Mouse (Mus musculus): ENCODE data around the gene Map2k7. TPM values are rescaled to one million over a fixed set of nuclear protein-coding genes. Genes with fewer than 3 reads are reported as not detected.

Map2k7 gene
- polyA plus RNA-seq, 1 experiment, result 35.0 TPM

- Histone ChIP-seq H3K27me3 (ENCODE audit: control insufficient read depth, insufficient read depth, insufficient read length) (no peaks in the 10 kb centered on the region), H3K79me2 (ENCODE audit: control insufficient read depth, insufficient read depth) (no peaks in the 10 kb centered on the region), H3K4me2 (ENCODE audit: low read depth) (no peak overlapping the region), H3K36me3 (ENCODE audit: control insufficient read depth, insufficient read depth) (no peaks in the 10 kb centered on the region), H3ac (ENCODE audit: control insufficient read depth, insufficient read length) (no peak overlapping the region), H3K4me3 (no peak overlapping the region)
- TF ChIP-seq TCF3 (IDR thresholded peaks at IDR 0.05; ENCODE audit: insufficient read length, low read depth), result no peak
- TF ChIP-seq POLR2AphosphoS2 (IDR thresholded peaks at IDR 0.05; ENCODE audit: insufficient read length, low read depth), result no peak
- no peak for TF ChIP-seq CEBPB (IDR thresholded peaks at IDR 0.05; ENCODE audit: insufficient read depth, poor library complexity, severe bottlenecking)
- TF ChIP-seq MYOG (IDR thresholded peaks at IDR 0.05; ENCODE audit: control insufficient read depth in 1 of 3, insufficient read depth in 1 of 3, insufficient read length in 2 of 3, low read depth in 2 of 3), result no peak
- no peak for TF ChIP-seq SRF (IDR thresholded peaks at IDR 0.05; ENCODE audit: control insufficient read depth, insufficient read length, low read depth)
- TF ChIP-seq POLR2A (IDR thresholded peaks at IDR 0.05; ENCODE audit: insufficient read length, low read depth), result no peak
- TF ChIP-seq USF1 (IDR thresholded peaks at IDR 0.05; ENCODE audit: low read depth), result no peak
- no peak for TF ChIP-seq E2F4 (IDR thresholded peaks at IDR 0.05; ENCODE audit: insufficient read depth)
- no peak for TF ChIP-seq MAX (IDR thresholded peaks at IDR 0.05; ENCODE audit: low read depth)
- no peak for TF ChIP-seq TCF12 (IDR thresholded peaks at IDR 0.05; ENCODE audit: insufficient read depth, poor library complexity, severe bottlenecking)
- no peak for TF ChIP-seq REST (IDR thresholded peaks at IDR 0.05; ENCODE audit: insufficient read depth, insufficient read length)
- TF ChIP-seq MYOD1 (IDR thresholded peaks at IDR 0.05; ENCODE audit: control insufficient read depth in 1 of 3, insufficient read length in 2 of 3, low read depth in 2 of 3), result no peak
These were observed 37.2 kb upstream of the Map2k7 start for GRCm38 (mm10) chr8:4201321-4201720.

- no peak for TF ChIP-seq MYOG (IDR thresholded peaks at IDR 0.05; ENCODE audit: control insufficient read depth in 1 of 3, insufficient read depth in 1 of 3, insufficient read length in 2 of 3, low read depth in 2 of 3)
- TF ChIP-seq POLR2A (IDR thresholded peaks at IDR 0.05; ENCODE audit: insufficient read length, low read depth), result no peak
- no peak for TF ChIP-seq SRF (IDR thresholded peaks at IDR 0.05; ENCODE audit: control insufficient read depth, insufficient read length, low read depth)
- no peak for TF ChIP-seq POLR2AphosphoS2 (IDR thresholded peaks at IDR 0.05; ENCODE audit: insufficient read length, low read depth)
- TF ChIP-seq USF1 (IDR thresholded peaks at IDR 0.05; ENCODE audit: low read depth), result no peak
- no peak for TF ChIP-seq CEBPB (IDR thresholded peaks at IDR 0.05; ENCODE audit: insufficient read depth, poor library complexity, severe bottlenecking)
- TF ChIP-seq MAX (IDR thresholded peaks at IDR 0.05; ENCODE audit: low read depth), result no peak
- no peak for TF ChIP-seq TCF12 (IDR thresholded peaks at IDR 0.05; ENCODE audit: insufficient read depth, poor library complexity, severe bottlenecking)
- no peak for TF ChIP-seq E2F4 (IDR thresholded peaks at IDR 0.05; ENCODE audit: insufficient read depth)
- no peak for TF ChIP-seq REST (IDR thresholded peaks at IDR 0.05; ENCODE audit: insufficient read depth, insufficient read length)
- no peak for TF ChIP-seq MYOD1 (IDR thresholded peaks at IDR 0.05; ENCODE audit: control insufficient read depth in 1 of 3, insufficient read length in 2 of 3, low read depth in 2 of 3)
- TF ChIP-seq TCF3 (IDR thresholded peaks at IDR 0.05; ENCODE audit: insufficient read length, low read depth), result no peak
- H3K36me3 ChIP-seq (ENCODE audit: control insufficient read depth, insufficient read depth), result no peaks in the 10 kb centered on the region
- no peak overlapping the region for H3K4me2 ChIP-seq (ENCODE audit: low read depth)
- H3ac ChIP-seq (ENCODE audit: control insufficient read depth, insufficient read length), result no peak overlapping the region
- H3K79me2 ChIP-seq (ENCODE audit: control insufficient read depth, insufficient read depth), result no peaks in the 10 kb centered on the region
- no peak overlapping the region for H3K4me3 ChIP-seq
- no peaks in the 10 kb centered on the region for H3K27me3 ChIP-seq (ENCODE audit: control insufficient read depth, insufficient read depth, insufficient read length)
These were observed 33.1 kb upstream of the Map2k7 start for GRCm38 (mm10) chr8:4205246-4206123.

- Histone ChIP-seq H3K79me2 (ENCODE audit: control insufficient read depth, insufficient read depth) (no peaks in the 10 kb centered on the region), H3K27me3 (ENCODE audit: control insufficient read depth, insufficient read depth, insufficient read length) (no peaks in the 10 kb centered on the region), H3K36me3 (ENCODE audit: control insufficient read depth, insufficient read depth) (no peaks in the 10 kb centered on the region), H3K4me2 (ENCODE audit: low read depth) (no peak overlapping the region), H3K4me3 (no peak overlapping the region), H3ac (ENCODE audit: control insufficient read depth, insufficient read length) (no peak overlapping the region)
- TF ChIP-seq SRF (IDR thresholded peaks at IDR 0.05; ENCODE audit: control insufficient read depth, insufficient read length, low read depth), result no peak
- no peak for TF ChIP-seq MAX (IDR thresholded peaks at IDR 0.05; ENCODE audit: low read depth)
- no peak for TF ChIP-seq E2F4 (IDR thresholded peaks at IDR 0.05; ENCODE audit: insufficient read depth)
- no peak for TF ChIP-seq MYOG (IDR thresholded peaks at IDR 0.05; ENCODE audit: control insufficient read depth in 1 of 3, insufficient read depth in 1 of 3, insufficient read length in 2 of 3, low read depth in 2 of 3)
- TF ChIP-seq REST (IDR thresholded peaks at IDR 0.05; ENCODE audit: insufficient read depth, insufficient read length), result no peak
- TF ChIP-seq USF1 (IDR thresholded peaks at IDR 0.05; ENCODE audit: low read depth), result no peak
- no peak for TF ChIP-seq TCF12 (IDR thresholded peaks at IDR 0.05; ENCODE audit: insufficient read depth, poor library complexity, severe bottlenecking)
- no peak for TF ChIP-seq POLR2AphosphoS2 (IDR thresholded peaks at IDR 0.05; ENCODE audit: insufficient read length, low read depth)
- no peak for TF ChIP-seq POLR2A (IDR thresholded peaks at IDR 0.05; ENCODE audit: insufficient read length, low read depth)
- TF ChIP-seq TCF3 (IDR thresholded peaks at IDR 0.05; ENCODE audit: insufficient read length, low read depth), result no peak
- TF ChIP-seq CEBPB (IDR thresholded peaks at IDR 0.05; ENCODE audit: insufficient read depth, poor library complexity, severe bottlenecking), result no peak
- no peak for TF ChIP-seq MYOD1 (IDR thresholded peaks at IDR 0.05; ENCODE audit: control insufficient read depth in 1 of 3, insufficient read length in 2 of 3, low read depth in 2 of 3)
These were observed 32.1 kb upstream of the Map2k7 start for GRCm38 (mm10) chr8:4206182-4207015.

GRCm38 (mm10) chr8:4207016-4207350, 31.6 kb upstream of the Map2k7 start:
- Histone ChIP-seq H3K27me3 (ENCODE audit: control insufficient read depth, insufficient read depth, insufficient read length) (no peaks in the 10 kb centered on the region), H3K79me2 (ENCODE audit: control insufficient read depth, insufficient read depth) (no peaks in the 10 kb centered on the region), H3ac (ENCODE audit: control insufficient read depth, insufficient read length) (no peak overlapping the region), H3K36me3 (ENCODE audit: control insufficient read depth, insufficient read depth) (no peaks in the 10 kb centered on the region), H3K4me2 (ENCODE audit: low read depth) (no peak overlapping the region), H3K4me3 (no peak overlapping the region)
- TF ChIP-seq E2F4 (IDR thresholded peaks at IDR 0.05; ENCODE audit: insufficient read depth) (no peak), MYOD1 (IDR thresholded peaks at IDR 0.05; ENCODE audit: control insufficient read depth in 1 of 3, insufficient read length in 2 of 3, low read depth in 2 of 3) (no peak)
